17 mouse cellular contexts compared by ENCODE assay signal in genomic region chr3:145725078-145725477, GRCm38 (mm10). TPM values are rescaled to one million over a fixed set of nuclear protein-coding genes. Genes with fewer than 3 reads are reported as not detected.
DNase-seq lines count a peak whose midpoint lies in the region; ATAC-seq and TF ChIP-seq lines count a peak whose summit lies in the region.
"Had no signal": no experiment of that assay in that cellular context is flagged by ENCODE, and none has a peak within 500 bp of the region (broad histone marks: within the 10 kb centered on the region; RNA-seq: fewer than 3 reads in every experiment).

No protein-coding gene starts in this region.

- H3K4me1 ChIP-seq in intestine, postnatal 0 days (replicated peaks; ENCODE audit: control insufficient read depth, insufficient read depth, low read length), result no peaks in the 10 kb centered on the region
- H3K4me1 ChIP-seq in intestine, embryonic 15.5 days (replicated peaks), result peaks cover 8% of the 10 kb centered on the region; the same call in 1 of the 2 replicates
- no peaks in the 10 kb centered on the region for H3K4me1 ChIP-seq in liver, adult 2 months (ENCODE audit: control insufficient read depth, insufficient read depth, low read length)
- no peaks in the 10 kb centered on the region for H3K4me1 ChIP-seq in liver, embryonic 12.5 days

- no peak overlapping the region for H3K4me2 ChIP-seq in intestine, postnatal 0 days (replicated peaks; ENCODE audit: low read depth)
- H3K4me2 ChIP-seq in intestine, embryonic 15.5 days (replicated peaks), result no peak overlapping the region
- H3K4me2 ChIP-seq in liver, embryonic 12.5 days, result no peak overlapping the region
- H3K4me2 ChIP-seq: forebrain, embryonic 13.5 days; heart, embryonic 13.5 days; limb, embryonic 12.5 days had no signal

- CTCF ChIA-PET in Patski (lab: Charles Lee), result interaction anchor here (1.0 to 1.9 kb wide), 3 partner anchors 12 to 73 kb away, joined by 3 to 6 read pairs (median 3); no protein-coding TSS in a partner anchor

- POLR2A ChIA-PET in Patski (lab: Charles Lee), result interaction anchor here (0.7 kb wide), 2 partner anchors 74 to 118 kb away, joined by 3 read pairs; no protein-coding TSS in a partner anchor

- WGBS in intestine, postnatal 0 days, result 73% methylated on average over 8 of the region's 8 CpGs
- 72% methylated on average over 8 of the region's 8 CpGs for WGBS in intestine, embryonic 15.5 days
- 57% methylated on average over 8 of the region's 8 CpGs for WGBS in liver, adult 2 months
- WGBS in liver, embryonic 12.5 days (ENCODE audit: insufficient replicate concordance), result 58% methylated on average over 8 of the region's 8 CpGs

- no peak overlapping the region for H3K4me3 ChIP-seq in intestine, postnatal 0 days (ENCODE audit: low read depth, low read length)
- H3K4me3 ChIP-seq in intestine, embryonic 15.5 days (replicated peaks), result no peak overlapping the region
- H3K4me3 ChIP-seq in liver, adult 2 months (ENCODE audit: insufficient read depth, low read depth, low read length), result no peak overlapping the region
- no peak overlapping the region for H3K4me3 ChIP-seq in liver, embryonic 12.5 days
- H3K4me3 ChIP-seq: forebrain, embryonic 13.5 days; heart, embryonic 13.5 days; limb, embryonic 12.5 days had no signal

- H3K27ac ChIP-seq in intestine, postnatal 0 days (ENCODE audit: low read depth, low read length), result no peak overlapping the region
- H3K27ac ChIP-seq in intestine, embryonic 15.5 days, result no peak overlapping the region
- H3K27ac ChIP-seq in liver, adult 2 months (replicated peaks; ENCODE audit: insufficient read depth, low read depth, low read length), result no peak overlapping the region
- H3K27ac ChIP-seq in liver, embryonic 12.5 days, result no peak overlapping the region
- H3K27ac ChIP-seq: forebrain, embryonic 13.5 days; heart, embryonic 13.5 days; limb, embryonic 12.5 days had no signal

- DNase-seq in liver, adult 2 months (ENCODE audit: extremely low read depth, low read depth, low spot score), result peak; percentile 50
- DNase-seq in 3T3-L1 (ENCODE audit: low read depth, low spot score) (peak; percentile 48), Patski (ENCODE audit: low read depth, low spot score) (no peak)
- DNase-seq in c-Kit-positive CD71-positive TER-119-positive erythroid progenitor cells, embryonic 14.5 days (ENCODE audit: low spot score), result no peak
- DNase-seq: adrenal gland, adult 2 months; cerebellum, postnatal 25 days; right cerebral cortex, adult 18-20 months; thymus, adult 2 months had no signal

- no peak overlapping the region for H3K9ac ChIP-seq in intestine, postnatal 0 days (ENCODE audit: low read depth, low read length)
- H3K9ac ChIP-seq in intestine, embryonic 15.5 days, result no peak overlapping the region
- H3K9ac ChIP-seq in liver, adult 2 months (ENCODE audit: low read depth, low read length), result no peak overlapping the region
- H3K9ac ChIP-seq in liver, embryonic 12.5 days, result no peak overlapping the region
- H3K9ac ChIP-seq: forebrain, embryonic 13.5 days; heart, embryonic 13.5 days; limb, embryonic 12.5 days had no signal

- H3K27me3 ChIP-seq in intestine, postnatal 0 days (replicated peaks; ENCODE audit: control insufficient read depth, insufficient read depth, low read length), result no peaks in the 10 kb centered on the region
- H3K27me3 ChIP-seq in intestine, embryonic 15.5 days (replicated peaks), result no peaks in the 10 kb centered on the region
- no peaks in the 10 kb centered on the region for H3K27me3 ChIP-seq in liver, adult 2 months (ENCODE audit: control insufficient read depth, insufficient read depth, low read length)
- H3K27me3 ChIP-seq in liver, embryonic 12.5 days (replicated peaks), result no peaks in the 10 kb centered on the region
- no peaks in the 10 kb centered on the region for H3K27me3 ChIP-seq in Patski
- H3K27me3 ChIP-seq: forebrain, embryonic 13.5 days; heart, embryonic 13.5 days; limb, embryonic 12.5 days had no signal

- no peak for ATAC-seq in intestine, postnatal 0 days
- no peak for ATAC-seq in intestine, embryonic 15.5 days
- no peak for ATAC-seq in liver, embryonic 12.5 days
- no peak for ATAC-seq in Patski
- ATAC-seq: CD4-positive, CD25-positive, alpha-beta regulatory T cell, adult 4 months; forebrain, embryonic 13.5 days had no signal

- no peaks in the 10 kb centered on the region for H3K36me3 ChIP-seq in intestine, postnatal 0 days (ENCODE audit: control insufficient read depth, insufficient read depth)
- no peaks in the 10 kb centered on the region for H3K36me3 ChIP-seq in intestine, embryonic 15.5 days
- no peaks in the 10 kb centered on the region for H3K36me3 ChIP-seq in liver, adult 2 months (ENCODE audit: control insufficient read depth, insufficient read depth, low read length)
- H3K36me3 ChIP-seq in liver, embryonic 12.5 days, result no peaks in the 10 kb centered on the region
- H3K36me3 ChIP-seq: heart, embryonic 13.5 days; limb, embryonic 12.5 days had no signal

- no peak for TF ChIP-seq POLR2A in liver, adult 2 months (IDR thresholded peaks at IDR 0.05; ENCODE audit: extremely low read depth, insufficient read depth, low read length)

- in situ Hi-C loops in Patski (cut with MboI; ENCODE audit: low pct_unique_long_range_greater_than_20kb), result no loop called here

- H3K9me3 ChIP-seq in intestine, postnatal 0 days (ENCODE audit: control insufficient read depth), result no peaks in the 10 kb centered on the region
- H3K9me3 ChIP-seq in intestine, embryonic 15.5 days, result no peaks in the 10 kb centered on the region
- H3K9me3 ChIP-seq in liver, embryonic 12.5 days (replicated peaks), result no peaks in the 10 kb centered on the region
- H3K9me3 ChIP-seq: forebrain, embryonic 13.5 days; limb, embryonic 12.5 days had no signal

- H3K79me2 ChIP-seq in liver, adult 2 months (ENCODE audit: control insufficient read depth, insufficient read depth, low read length), result no peaks in the 10 kb centered on the region

- TF ChIP-seq CTCF in intestine, postnatal 0 days (IDR thresholded peaks at IDR 0.05; ENCODE audit: low read depth), result 0 out of 2 replicates have a peak, but pooled peaks have one; percentile 37
- peak; percentile 37; the same call in 1 of the 2 replicates for TF ChIP-seq CTCF in liver, adult 2 months (IDR thresholded peaks at IDR 0.05; ENCODE audit: low read depth, low read length)
- peak; percentile 9 for TF ChIP-seq CTCF in Patski (IDR thresholded peaks at IDR 0.05)

RNA-seq across cellular contexts. Expression of gene Ddah1, which starts 33.4 kb away (rescaled TPM):
- 24.9 and 25.9 TPM in 2 replicates for polyA plus RNA-seq in intestine, postnatal 0 days (2015; fragmentation: Nextera tagmentation; extraction: Ambion mirVana)
- polyA plus RNA-seq in intestine, embryonic 15.5 days (2015; fragmentation: Nextera tagmentation; extraction: Ambion mirVana), result 45.3 and 53.5 TPM in 2 replicates
- total RNA-seq in liver, adult 2 months (2014; rRNA removed), result 43.1 and 50.7 TPM in 2 replicates
- polyA plus RNA-seq in liver, adult 2 months (2012; rRNA removed), result 80.8 and 86.1 TPM in 2 replicates
- polyA plus RNA-seq in liver, embryonic 12.5 days (2016; fragmentation: Nextera tagmentation; extraction: Ambion mirVana), result 31.9 and 36.4 TPM in 2 replicates
- polyA plus RNA-seq in Patski (2021), result 138 TPM
- total RNA-seq: hematopoietic stem cell, adult 5-6 weeks; MEL had no signal

Comparison
In these comparisons a context has a peak if more than half of its experiments do, and no peak if none do; other contexts are left out.
1. DNase-seq: peak in liver, adult 2 months (single experiment) and 3T3-L1 (single experiment); none in Patski (single experiment) and c-Kit-positive CD71-positive TER-119-positive erythroid progenitor cells, embryonic 14.5 days (single experiment).
2. Peak in every context shown above with its lines, with median percentiles within 50 percentile points of each other: CTCF ChIP-seq.